Mouse (Mus musculus): ENCODE data around the gene Tmem89. TPM values are rescaled to one million over a fixed set of nuclear protein-coding genes. Genes with fewer than 3 reads are reported as not detected.

The Tmem89 gene
- polyA plus RNA-seq, 1 experiment: not detected

DNA sequence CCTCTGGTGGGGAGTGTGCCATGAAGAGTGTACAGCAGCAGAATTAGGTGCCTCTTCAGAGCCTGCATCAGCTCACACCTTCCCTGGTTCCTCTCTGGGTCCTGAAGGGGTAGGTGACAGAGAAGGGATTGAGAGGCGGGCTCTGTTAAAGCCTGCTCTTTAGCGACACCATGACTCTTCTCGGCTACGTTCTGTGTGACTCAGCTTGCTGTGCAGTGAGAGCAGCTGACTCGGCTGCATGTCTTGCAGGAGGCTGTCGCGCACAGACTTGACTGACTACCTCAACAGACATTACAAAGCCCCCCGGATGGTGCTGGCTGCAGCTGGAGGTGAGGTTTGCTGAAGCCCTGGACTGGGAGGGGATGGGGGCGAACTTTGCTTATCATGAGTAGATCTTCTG lies 30.7 kb downstream of the Tmem89 start:
- Histone ChIP-seq H3K4me3 (replicated peaks; ENCODE audit: control insufficient read depth, low read depth, low read length) (no peak overlapping the region), H3K4me1 (ENCODE audit: control insufficient read depth, insufficient read depth, low read length) (no peaks in the 10 kb centered on the region), H3K27ac (ENCODE audit: control insufficient read depth, insufficient read depth, low read depth, low read length, poor library complexity) (no peak overlapping the region)
- WGBS: 90% methylated on average over 9 of the region's 9 CpGs
- TF ChIP-seq CTCF (IDR thresholded peaks at IDR 0.05; ENCODE audit: control insufficient read depth, insufficient read depth, low read length) (no peak), POLR2A (IDR thresholded peaks at IDR 0.05; ENCODE audit: borderline replicate concordance, control insufficient read depth, low read depth, low read length) (no peak)

DNA sequence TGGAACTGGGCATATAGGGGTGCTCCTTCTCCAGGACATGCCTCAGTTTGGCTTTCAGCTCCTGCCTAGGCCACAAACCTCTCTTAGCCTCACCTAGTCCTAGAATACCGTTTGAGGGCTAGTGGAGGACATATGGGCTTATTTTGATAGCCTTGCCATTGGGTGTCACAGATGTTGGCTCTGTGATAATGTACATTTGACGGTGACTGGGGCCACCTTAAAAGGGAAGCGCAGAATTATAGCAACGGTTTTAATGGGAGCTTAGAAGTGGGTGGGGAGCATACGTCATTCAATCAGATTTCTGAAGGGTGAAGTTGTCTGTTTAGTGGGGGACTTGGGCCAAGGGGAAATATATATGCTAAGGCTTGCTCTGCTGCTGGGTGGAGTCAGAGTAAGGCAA lies 31.2 kb downstream of the Tmem89 start:
- Histone ChIP-seq H3K4me1 (ENCODE audit: control insufficient read depth, insufficient read depth, low read length) (no peaks in the 10 kb centered on the region), H3K27ac (ENCODE audit: control insufficient read depth, insufficient read depth, low read depth, low read length, poor library complexity) (no peak overlapping the region), H3K4me3 (replicated peaks; ENCODE audit: control insufficient read depth, low read depth, low read length) (no peak overlapping the region)
- 70% methylated on average over 5 of the region's 5 CpGs for WGBS
- no peak for TF ChIP-seq POLR2A (IDR thresholded peaks at IDR 0.05; ENCODE audit: borderline replicate concordance, control insufficient read depth, low read depth, low read length)
- no peak for TF ChIP-seq CTCF (IDR thresholded peaks at IDR 0.05; ENCODE audit: control insufficient read depth, insufficient read depth, low read length)

- H3K4me3 ChIP-seq (replicated peaks; ENCODE audit: control insufficient read depth, low read depth, low read length): no peak overlapping the region
- no peak for TF ChIP-seq POLR2A (IDR thresholded peaks at IDR 0.05; ENCODE audit: borderline replicate concordance, control insufficient read depth, low read depth, low read length)
- H3K27ac ChIP-seq (ENCODE audit: control insufficient read depth, insufficient read depth, low read depth, low read length, poor library complexity): no peak overlapping the region
- H3K4me1 ChIP-seq (ENCODE audit: control insufficient read depth, insufficient read depth, low read length): no peaks in the 10 kb centered on the region
- 86% methylated on average over 13 of the region's 13 CpGs for WGBS
Observed at GRCm38 (mm10) chr9:108949231-108949966, 35.0 kb downstream of the Tmem89 start.

GRCm38 (mm10) chr9:108949967-108950728 lies 35.7 kb downstream of the Tmem89 start:
- Histone ChIP-seq H3K4me1 (ENCODE audit: control insufficient read depth, insufficient read depth, low read length) (no peaks in the 10 kb centered on the region), H3K27ac (ENCODE audit: control insufficient read depth, insufficient read depth, low read depth, low read length, poor library complexity) (no peak overlapping the region), H3K4me3 (replicated peaks; ENCODE audit: control insufficient read depth, low read depth, low read length) (no peak overlapping the region)
- no peak for TF ChIP-seq CTCF (IDR thresholded peaks at IDR 0.05; ENCODE audit: control insufficient read depth, insufficient read depth, low read length)
- no peak for TF ChIP-seq POLR2A (IDR thresholded peaks at IDR 0.05; ENCODE audit: borderline replicate concordance, control insufficient read depth, low read depth, low read length)
- 87% methylated on average over 9 of the region's 9 CpGs for WGBS

GRCm38 (mm10) chr9:108953081-108953636 lies 38.7 kb downstream of the Tmem89 start, which contains the start of gene Col7a1:
Gene Col7a1 (plus strand): TSS chr9:108953586.
- TF ChIP-seq POLR2A (IDR thresholded peaks at IDR 0.05; ENCODE audit: borderline replicate concordance, control insufficient read depth, low read depth, low read length): no peak
- no peak for TF ChIP-seq CTCF (IDR thresholded peaks at IDR 0.05; ENCODE audit: control insufficient read depth, insufficient read depth, low read length)
- H3K27ac ChIP-seq (ENCODE audit: control insufficient read depth, insufficient read depth, low read depth, low read length, poor library complexity): no peak within 1 kb of the TSS
- WGBS: 21% methylated on average over 15 of the region's 15 CpGs
- no peak within 1 kb of the TSS for H3K4me3 ChIP-seq (replicated peaks; ENCODE audit: control insufficient read depth, low read depth, low read length)
- H3K4me1 ChIP-seq (ENCODE audit: control insufficient read depth, insufficient read depth, low read length): no peaks in the 10 kb centered on the region

GRCm38 (mm10) chr9:108955241-108955640 lies 40.8 kb downstream of the Tmem89 start:
- Histone ChIP-seq H3K4me3 (replicated peaks; ENCODE audit: control insufficient read depth, low read depth, low read length) (no peak overlapping the region), H3K27ac (ENCODE audit: control insufficient read depth, insufficient read depth, low read depth, low read length, poor library complexity) (no peak overlapping the region), H3K4me1 (ENCODE audit: control insufficient read depth, insufficient read depth, low read length) (no peaks in the 10 kb centered on the region)
- 82% methylated on average over 11 of the region's 11 CpGs for WGBS
- TF ChIP-seq CTCF (IDR thresholded peaks at IDR 0.05; ENCODE audit: control insufficient read depth, insufficient read depth, low read length): no peak
- TF ChIP-seq POLR2A (IDR thresholded peaks at IDR 0.05; ENCODE audit: borderline replicate concordance, control insufficient read depth, low read depth, low read length): no peak

DNA sequence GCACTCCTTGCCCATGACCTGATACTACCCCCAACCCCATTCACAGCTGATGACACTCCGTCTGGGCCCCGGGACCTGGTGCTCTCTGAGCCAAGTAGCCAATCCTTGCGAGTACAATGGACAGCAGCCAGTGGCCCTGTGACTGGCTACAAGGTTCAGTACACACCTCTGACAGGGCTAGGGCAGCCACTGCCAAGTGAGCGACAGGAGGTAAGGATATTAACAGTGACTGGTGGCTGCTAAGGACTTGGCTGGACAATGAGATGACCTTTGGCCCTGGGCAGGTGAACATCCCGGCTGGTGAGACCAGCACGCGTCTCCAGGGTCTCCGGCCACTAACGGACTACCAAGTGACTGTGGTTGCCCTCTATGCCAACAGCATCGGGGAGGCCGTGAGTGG lies 41.4 kb downstream of the Tmem89 start:
- no peaks in the 10 kb centered on the region for H3K4me1 ChIP-seq (ENCODE audit: control insufficient read depth, insufficient read depth, low read length)
- no peak overlapping the region for H3K4me3 ChIP-seq (replicated peaks; ENCODE audit: control insufficient read depth, low read depth, low read length)
- H3K27ac ChIP-seq (ENCODE audit: control insufficient read depth, insufficient read depth, low read depth, low read length, poor library complexity): no peak overlapping the region
- whole genome bisulfite sequencing: 90% methylated on average over 11 of the region's 11 CpGs
- no peak for TF ChIP-seq POLR2A (IDR thresholded peaks at IDR 0.05; ENCODE audit: borderline replicate concordance, control insufficient read depth, low read depth, low read length)

DNA sequence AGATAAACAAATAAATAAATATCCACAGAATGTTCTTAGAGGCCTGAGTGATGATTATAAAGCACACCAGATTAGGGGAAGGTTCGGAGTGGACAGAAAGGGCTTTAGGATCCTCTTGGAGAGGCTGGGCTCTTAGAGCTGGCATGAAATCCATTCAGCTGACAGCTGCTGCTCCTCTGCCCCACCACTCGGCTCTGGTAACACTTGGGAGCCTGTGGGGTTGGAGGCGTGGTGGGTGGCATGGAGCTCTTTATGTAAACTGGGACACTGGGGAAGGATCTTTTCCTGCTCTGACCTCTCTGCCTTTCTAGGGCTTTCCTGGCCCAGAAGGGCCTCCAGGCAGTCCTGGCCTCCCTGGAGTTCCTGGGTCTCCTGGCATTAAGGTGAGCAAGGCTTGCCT lies 49.2 kb downstream of the Tmem89 start:
- Histone ChIP-seq H3K4me1 (ENCODE audit: control insufficient read depth, insufficient read depth, low read length) (no peaks in the 10 kb centered on the region), H3K27ac (ENCODE audit: control insufficient read depth, insufficient read depth, low read depth, low read length, poor library complexity) (no peak overlapping the region), H3K4me3 (replicated peaks; ENCODE audit: control insufficient read depth, low read depth, low read length) (no peak overlapping the region)
- no peak for TF ChIP-seq CTCF (IDR thresholded peaks at IDR 0.05; ENCODE audit: control insufficient read depth, insufficient read depth, low read length)
- no peak for TF ChIP-seq POLR2A (IDR thresholded peaks at IDR 0.05; ENCODE audit: borderline replicate concordance, control insufficient read depth, low read depth, low read length)
- WGBS: 77% methylated on average over 3 of the region's 3 CpGs

All from bone marrow, adult 2 months (tissue).